Mouse (Mus musculus) MEL (cell line): ENCODE measurements around the gene Creg1.
A peak's percentile ranks its signal among the peaks of the same experiment; 100 is the strongest.

Experiments
- BHLHE40 ChIP-seq: IDR thresholded peaks from 2 replicates; pipeline ENCODE4 v1.6.1; 2012; ENCODE audit warnings: low read depth, mild to moderate bottlenecking, inconsistent platforms, low read length, improper control_type of control experiment, borderline replicate concordance
- CTCF ChIP-seq, 3 experiments: IDR thresholded peaks in 2 of 3; conservative IDR thresholded peaks in 1 of 3; 2 replicates each; pipeline ENCODE4 v1.5.1; 2011 to 2012; ENCODE audit warnings: low read length in 3 of 3, low read depth in 2 of 3, mild to moderate bottlenecking in 2 of 3, improper control_type of control experiment in 1 of 3, inconsistent platforms in 1 of 3, mixed read lengths in 1 of 3, moderate library complexity in 1 of 3; ENCODE audit not compliant: control insufficient read depth in 1 of 3, insufficient read depth in 1 of 3, poor library complexity in 1 of 3, severe bottlenecking in 1 of 3
- E2F4 ChIP-seq: IDR thresholded peaks from 2 replicates; pipeline ENCODE4 v1.6.1; 2011; ENCODE audit warnings: low read depth, low read length, improper control_type of control experiment, borderline replicate concordance
- EP300 ChIP-seq, 2 experiments: IDR thresholded peaks; 2 replicates each; pipeline ENCODE4 v1.6.1; 2011; ENCODE audit warnings: improper control_type of control experiment in 2 of 2, low read length in 2 of 2, low read depth in 1 of 2, mild to moderate bottlenecking in 1 of 2
- GATA1 ChIP-seq: IDR thresholded peaks from 2 replicates; pipeline ENCODE4 v1.6.1; 2011; ENCODE audit warnings: low read depth, low read length, improper control_type of control experiment
- MAFK ChIP-seq: IDR thresholded peaks from 2 replicates; pipeline ENCODE4 v1.6.1; 2011; ENCODE audit warnings: low read depth, mild to moderate bottlenecking, low read length, improper control_type of control experiment, borderline replicate concordance
- MAX ChIP-seq: IDR thresholded peaks from 2 replicates; pipeline ENCODE4 v1.6.1; 2011; ENCODE audit warnings: low read length, improper control_type of control experiment
- MAZ ChIP-seq: IDR thresholded peaks from 2 replicates; pipeline ENCODE4 v1.6.1; 2012; ENCODE audit warnings: low read depth, mild to moderate bottlenecking, inconsistent platforms, low read length, improper control_type of control experiment
- NRF1 ChIP-seq: IDR thresholded peaks from 2 replicates; pipeline ENCODE4 v1.6.1; 2014; ENCODE audit warnings: low read depth, mild to moderate bottlenecking, inconsistent platforms, low read length, improper control_type of control experiment, moderate library complexity; ENCODE audit not compliant: poor library complexity, insufficient read depth, severe bottlenecking
- POLR2A ChIP-seq, 2 experiments: IDR thresholded peaks; 2 replicates each; pipeline ENCODE4 v1.6.1; 2011 to 2012; ENCODE audit warnings: low read length in 2 of 2, mild to moderate bottlenecking in 2 of 2, control low read depth in 1 of 2, improper control_type of control experiment in 1 of 2, low read depth in 1 of 2, moderate library complexity in 1 of 2; ENCODE audit not compliant: control insufficient read depth in 1 of 2, insufficient read depth in 1 of 2, poor library complexity in 1 of 2
- POLR2AphosphoS2 ChIP-seq: IDR thresholded peaks from 2 replicates; pipeline ENCODE4 v1.6.1; 2011; ENCODE audit warnings: low read length, improper control_type of control experiment
- UBTF ChIP-seq: IDR thresholded peaks from 2 replicates; pipeline ENCODE4 v1.6.1; 2012; ENCODE audit warnings: low read depth, mild to moderate bottlenecking, inconsistent platforms, low read length, improper control_type of control experiment, moderate library complexity, borderline replicate concordance; ENCODE audit not compliant: insufficient read depth
- USF2 ChIP-seq, 2 experiments: IDR thresholded peaks; 2 replicates each; pipeline ENCODE4 v1.6.1; 2011 to 2012; ENCODE audit warnings: improper control_type of control experiment in 2 of 2, low read length in 2 of 2, borderline replicate concordance in 1 of 2, inconsistent platforms in 1 of 2, low read depth in 1 of 2, mild to moderate bottlenecking in 1 of 2; ENCODE audit not compliant: insufficient read depth in 1 of 2

DNA sequence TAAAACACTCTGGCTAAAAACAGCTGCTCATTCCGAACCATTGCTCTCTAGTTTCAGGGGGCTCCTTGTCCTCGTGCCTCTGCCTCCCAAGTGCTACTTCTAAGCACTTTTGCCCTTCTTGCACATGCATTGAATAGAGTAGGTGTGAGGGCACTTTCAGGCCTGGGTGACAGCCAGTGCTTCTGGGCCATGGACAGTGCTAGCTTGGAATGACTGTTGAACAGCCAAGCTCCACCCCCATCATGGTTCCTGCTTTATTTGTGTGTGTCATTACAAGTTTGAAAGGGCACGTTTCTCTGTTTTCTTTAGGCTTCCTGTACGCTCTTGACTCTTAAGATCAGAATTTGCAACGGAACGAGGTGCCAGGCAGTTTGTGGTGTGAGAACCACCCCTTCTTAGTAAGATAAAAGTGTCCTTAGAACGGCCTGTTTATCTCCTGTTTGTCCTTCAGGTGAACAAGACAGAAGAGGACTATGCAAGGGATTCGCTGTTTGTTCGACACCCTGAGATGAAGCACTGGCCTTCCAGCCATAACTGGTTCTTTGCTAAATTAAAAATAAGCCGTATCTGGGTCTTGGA is 6.7 kb downstream of the Creg1 start:
- TF ChIP-seq CTCF (IDR thresholded peaks at IDR 0.05 in 2 of 3, conservative IDR thresholded peaks at IDR 0.05 in 1 of 3; ENCODE audit: control insufficient read depth in 1 of 3, insufficient read depth in 1 of 3, low read depth in 2 of 3, low read length in 3 of 3, poor library complexity in 1 of 3, severe bottlenecking in 1 of 3) (no peak), GATA1 (0 out of 2 replicates have a peak, but pooled peaks have one; percentile 14), POLR2AphosphoS2 (no peak), POLR2A (IDR thresholded peaks at IDR 0.05; ENCODE audit: control insufficient read depth in 1 of 2, insufficient read depth in 1 of 2, low read depth in 1 of 2, low read length in 2 of 2, poor library complexity in 1 of 2) (no peak), UBTF (no peak), BHLHE40 (no peak), EP300 (IDR thresholded peaks at IDR 0.05; ENCODE audit: low read depth in 1 of 2, low read length in 2 of 2) (peak; percentile 31 to 65; a peak in 2 of 4 replicates), MAX (no peak), USF2 (IDR thresholded peaks at IDR 0.05; ENCODE audit: borderline replicate concordance in 1 of 2, insufficient read depth in 1 of 2, low read depth in 1 of 2, low read length in 2 of 2) (no peak), NRF1 (no peak), MAFK (no peak), MAZ (no peak), E2F4 (no peak)
